Mouse (Mus musculus): ENCODE measurements around the gene Sox11. TPM values are rescaled to one million over a fixed set of nuclear protein-coding genes. Genes with fewer than 3 reads are reported as not detected.

The Sox11 gene
- polyA plus RNA-seq, 1 experiment from 2014 or later, result 52.6 TPM

- Histone ChIP-seq H3K27ac (ENCODE audit: low read depth) (no peak overlapping the region), H3K4me1 (ENCODE audit: insufficient read depth) (no peaks in the 10 kb centered on the region), H3K27me3 (ENCODE audit: insufficient read depth, low read length) (no peaks in the 10 kb centered on the region), H3K4me3 (ENCODE audit: low read depth, low read length) (no peak overlapping the region), H3K9me3 (ENCODE audit: low read depth, low read length) (no peaks in the 10 kb centered on the region), H3K36me3 (ENCODE audit: insufficient read depth) (0 out of 2 replicates have a peak, but pooled peaks cover 8% of the 10 kb centered on the region), H3K9ac (no peak overlapping the region), H3K4me2 (no peak overlapping the region)
- WGBS, result 61% methylated on average over 11 of the region's 11 CpGs
- ATAC-seq (ENCODE audit: insufficient read depth), result no peak
- peak; percentile 32; the same call in 1 of the 2 replicates for TF ChIP-seq CTCF (IDR thresholded peaks at IDR 0.05; ENCODE audit: low read depth)
- DNase-seq, result no peak
Measured at GRCm38 (mm10) chr12:27335356-27336055, 6.9 kb downstream of the Sox11 start.

GRCm38 (mm10) chr12:27333590-27333989, 8.8 kb downstream of the Sox11 start:
- Histone ChIP-seq H3K4me3 (ENCODE audit: low read depth, low read length) (no peak overlapping the region), H3K4me1 (ENCODE audit: insufficient read depth) (no peaks in the 10 kb centered on the region), H3K27ac (ENCODE audit: low read depth) (no peak overlapping the region), H3K27me3 (ENCODE audit: insufficient read depth, low read length) (no peaks in the 10 kb centered on the region), H3K9ac (no peak overlapping the region), H3K36me3 (ENCODE audit: insufficient read depth) (0 out of 2 replicates have a peak, but pooled peaks cover 8% of the 10 kb centered on the region), H3K9me3 (ENCODE audit: low read depth, low read length) (no peaks in the 10 kb centered on the region), H3K4me2 (no peak overlapping the region)
- DNase-seq (no peak), ATAC-seq (ENCODE audit: insufficient read depth) (no peak)
- 83% methylated on average over 3 of the region's 3 CpGs for WGBS
- no peak for TF ChIP-seq CTCF (IDR thresholded peaks at IDR 0.05; ENCODE audit: low read depth)

GRCm38 (mm10) chr12:27323423-27323822, 19.0 kb downstream of the Sox11 start:
- no peak for DNase-seq
- no peak overlapping the region for H3K4me3 ChIP-seq (ENCODE audit: low read depth, low read length)
- H3K9ac ChIP-seq, result no peak overlapping the region
- H3K9me3 ChIP-seq (ENCODE audit: low read depth, low read length), result no peaks in the 10 kb centered on the region
- no peaks in the 10 kb centered on the region for H3K27me3 ChIP-seq (ENCODE audit: insufficient read depth, low read length)
- no peak overlapping the region for H3K27ac ChIP-seq (ENCODE audit: low read depth)
- TF ChIP-seq CTCF (IDR thresholded peaks at IDR 0.05; ENCODE audit: low read depth), result no peak
- WGBS, result 55% methylated on average over 1 of the region's 1 CpGs
- no peak for ATAC-seq (ENCODE audit: insufficient read depth)
- H3K36me3 ChIP-seq (ENCODE audit: insufficient read depth), result no peaks in the 10 kb centered on the region
- H3K4me2 ChIP-seq, result no peak overlapping the region
- H3K4me1 ChIP-seq (ENCODE audit: insufficient read depth), result no peaks in the 10 kb centered on the region

- Histone ChIP-seq H3K4me2 (no peak overlapping the region), H3K9me3 (ENCODE audit: low read depth, low read length) (no peaks in the 10 kb centered on the region), H3K4me1 (ENCODE audit: insufficient read depth) (no peaks in the 10 kb centered on the region), H3K27ac (ENCODE audit: low read depth) (no peak overlapping the region), H3K4me3 (ENCODE audit: low read depth, low read length) (no peak overlapping the region), H3K9ac (no peak overlapping the region), H3K36me3 (ENCODE audit: insufficient read depth) (no peaks in the 10 kb centered on the region), H3K27me3 (ENCODE audit: insufficient read depth, low read length) (no peaks in the 10 kb centered on the region)
- ATAC-seq (ENCODE audit: insufficient read depth) (no peak), DNase-seq (no peak)
- TF ChIP-seq CTCF (IDR thresholded peaks at IDR 0.05; ENCODE audit: low read depth), result no peak
Measured at GRCm38 (mm10) chr12:27320705-27321104, 21.7 kb downstream of the Sox11 start.

GRCm38 (mm10) chr12:27312985-27313384, 29.4 kb downstream of the Sox11 start:
- H3K4me2 ChIP-seq, result no peak overlapping the region
- no peak for ATAC-seq (ENCODE audit: insufficient read depth)
- no peak for DNase-seq
- TF ChIP-seq CTCF (IDR thresholded peaks at IDR 0.05; ENCODE audit: low read depth), result no peak
- H3K27ac ChIP-seq (ENCODE audit: low read depth), result no peak overlapping the region
- WGBS, result 75% methylated on average over 8 of the region's 8 CpGs
- no peaks in the 10 kb centered on the region for H3K36me3 ChIP-seq (ENCODE audit: insufficient read depth)
- no peak overlapping the region for H3K4me3 ChIP-seq (ENCODE audit: low read depth, low read length)
- H3K4me1 ChIP-seq (ENCODE audit: insufficient read depth), result peaks cover 13% of the 10 kb centered on the region
- no peaks in the 10 kb centered on the region for H3K27me3 ChIP-seq (ENCODE audit: insufficient read depth, low read length)
- no peaks in the 10 kb centered on the region for H3K9me3 ChIP-seq (ENCODE audit: low read depth, low read length)
- no peak overlapping the region for H3K9ac ChIP-seq

GRCm38 (mm10) chr12:27311854-27312466, 30.4 kb downstream of the Sox11 start:
- no peak for TF ChIP-seq CTCF (IDR thresholded peaks at IDR 0.05; ENCODE audit: low read depth)
- peak; percentile 60 for DNase-seq
- peaks cover 13% of the 10 kb centered on the region for H3K4me1 ChIP-seq (ENCODE audit: insufficient read depth)
- peak; percentile 66; the same call in 1 of the 2 replicates for ATAC-seq (ENCODE audit: insufficient read depth)
- no peak overlapping the region for H3K4me3 ChIP-seq (ENCODE audit: low read depth, low read length)
- H3K9me3 ChIP-seq (ENCODE audit: low read depth, low read length), result no peaks in the 10 kb centered on the region
- H3K9ac ChIP-seq, result 0 out of 2 replicates have a peak overlapping the region, but pooled peaks have one; percentile 7
- H3K4me2 ChIP-seq, result peak overlapping the region; percentile 23; the same call in 1 of the 2 replicates
- H3K27me3 ChIP-seq (ENCODE audit: insufficient read depth, low read length), result no peaks in the 10 kb centered on the region
- 12% methylated on average over 9 of the region's 9 CpGs for WGBS
- H3K36me3 ChIP-seq (ENCODE audit: insufficient read depth), result no peaks in the 10 kb centered on the region
- no peak overlapping the region for H3K27ac ChIP-seq (ENCODE audit: low read depth)

- H3K36me3 ChIP-seq (ENCODE audit: insufficient read depth), result no peaks in the 10 kb centered on the region
- H3K27me3 ChIP-seq (ENCODE audit: insufficient read depth, low read length), result no peaks in the 10 kb centered on the region
- TF ChIP-seq CTCF (IDR thresholded peaks at IDR 0.05; ENCODE audit: low read depth), result no peak
- no peak overlapping the region for H3K9ac ChIP-seq
- H3K4me1 ChIP-seq (ENCODE audit: insufficient read depth), result peaks cover 13% of the 10 kb centered on the region
- peak; percentile 59 for DNase-seq
- H3K4me3 ChIP-seq (ENCODE audit: low read depth, low read length), result no peak overlapping the region
- no peak overlapping the region for H3K27ac ChIP-seq (ENCODE audit: low read depth)
- no peak overlapping the region for H3K4me2 ChIP-seq
- peak; percentile 49; the same call in 1 of the 2 replicates for ATAC-seq (ENCODE audit: insufficient read depth)
- H3K9me3 ChIP-seq (ENCODE audit: low read depth, low read length), result no peaks in the 10 kb centered on the region
- 23% methylated on average over 5 of the region's 5 CpGs for WGBS
Measured at GRCm38 (mm10) chr12:27311316-27311832, 31.0 kb downstream of the Sox11 start.

Data from lung, embryonic 14.5 days (tissue).